Mouse (Mus musculus) limb, embryonic 12.5 days (tissue): Measurements from ENCODE around the gene Map3k12. TPM values are rescaled to one million over a fixed set of nuclear protein-coding genes. Genes with fewer than 3 reads are reported as not detected.
A peak's percentile ranks its signal among the peaks of the same experiment; 100 is the strongest.

Experiments used
- ATAC-seq: fragments of 200-750 bp; cut with Nextera tagmentation; 2 replicates; pipeline ENCODE4 v1.8.0; 2017; ENCODE audit warnings: low read depth, moderate TSS enrichment; ENCODE audit not compliant: insufficient number of reproducible peaks, insufficient read depth, low FRiP score, low TSS enrichment
- H3K27ac ChIP-seq: fragments of 300-500 bp; sonication (generic); 2 replicates; pipeline ENCODE4 v1.5.1; 2016; ENCODE audit warnings: mild to moderate bottlenecking, moderate library complexity
- H3K27me3 ChIP-seq: fragments of 300-500 bp; sonication (generic); 2 replicates; pipeline ENCODE4 v1.6.1; 2016; ENCODE audit warnings: mild to moderate bottlenecking, moderate library complexity
- H3K36me3 ChIP-seq: fragments of 300-500 bp; sonication (generic); 2 replicates; pipeline ENCODE4 v1.6.1; 2016; ENCODE audit warnings: mild to moderate bottlenecking, moderate library complexity
- H3K4me1 ChIP-seq: fragments of 300-500 bp; sonication (generic); replicated peaks from 2 replicates; pipeline ENCODE4 v1.6.1; 2016
- H3K4me2 ChIP-seq: fragments of 300-500 bp; sonication (generic); 2 replicates; pipeline ENCODE4 v1.6.1; 2016; ENCODE audit warnings: mild to moderate bottlenecking, moderate library complexity
- H3K4me3 ChIP-seq: fragments of 300-500 bp; sonication (generic); replicated peaks from 2 replicates; pipeline ENCODE4 v1.5.1; 2016; ENCODE audit warnings: mild to moderate bottlenecking
- H3K9ac ChIP-seq: fragments of 300-500 bp; sonication (generic); replicated peaks from 2 replicates; pipeline ENCODE4 v1.6.1; 2016; ENCODE audit warnings: mild to moderate bottlenecking, moderate library complexity
- H3K9me3 ChIP-seq: fragments of 300-500 bp; sonication (generic); 2 replicates; pipeline ENCODE4 v1.6.1; 2016; ENCODE audit warnings: mild to moderate bottlenecking, moderate library complexity
- WGBS: fragments of 180-500 bp; shearing (Covaris S2); methylation state at CpG from one replicate; pipeline ENCODE4 v1.1.7; 2016; 5-methylcytosine and 5-hydroxymethylcytosine counted together
- polyA plus RNA-seq: library from polyadenylated mRNA; unstranded; fragments of >200 nt; fragmentation: Nextera tagmentation; extraction: Ambion mirVana; gene quantifications from 2 replicates; pipeline ENCODE4 v1.2.1, GENCODE M21; 2016

The Map3k12 gene
- polyA plus RNA-seq, 1 experiment from 2014 or later = 23.8 TPM

- 72% methylated on average over 5 of the region's 5 CpGs for WGBS
- Histone ChIP-seq H3K4me2 (peak overlapping the region; percentile 59), H3K27me3 (no peaks in the 10 kb centered on the region), H3K27ac (no peak overlapping the region), H3K4me1 (peaks cover 9% of the 10 kb centered on the region; the same call in 1 of the 2 replicates), H3K9ac (no peak overlapping the region), H3K36me3 (peaks cover 4% of the 10 kb centered on the region; the same call in 1 of the 2 replicates), H3K4me3 (peak overlapping the region; percentile 41), H3K9me3 (no peaks in the 10 kb centered on the region)
- no peak for ATAC-seq
Measured at GRCm38 (mm10) chr15:102458050-102458736, 58.7 kb downstream of the Map3k12 start.

- Histone ChIP-seq H3K27ac (no peak overlapping the region), H3K4me3 (no peak overlapping the region), H3K4me2 (no peak overlapping the region), H3K27me3 (no peaks in the 10 kb centered on the region), H3K36me3 (no peaks in the 10 kb centered on the region), H3K9ac (no peak overlapping the region), H3K4me1 (peaks cover 9% of the 10 kb centered on the region; the same call in 1 of the 2 replicates), H3K9me3 (no peaks in the 10 kb centered on the region)
- 38% methylated on average over 6 of the region's 6 CpGs for WGBS
- no peak for ATAC-seq
Measured at GRCm38 (mm10) chr15:102455993-102456392, 60.9 kb downstream of the Map3k12 start.

- 82% methylated on average over 26 of the region's 26 CpGs for WGBS
- no peak overlapping the region for H3K4me3 ChIP-seq
- H3K9ac ChIP-seq = no peak overlapping the region
- no peaks in the 10 kb centered on the region for H3K9me3 ChIP-seq
- no peak overlapping the region for H3K27ac ChIP-seq
- no peak overlapping the region for H3K4me2 ChIP-seq
- no peak for ATAC-seq
- no peaks in the 10 kb centered on the region for H3K36me3 ChIP-seq
- H3K4me1 ChIP-seq = no peaks in the 10 kb centered on the region
- no peaks in the 10 kb centered on the region for H3K27me3 ChIP-seq
Measured at GRCm38 (mm10) chr15:102451666-102452430, 65.0 kb downstream of the Map3k12 start.

- no peak overlapping the region for H3K27ac ChIP-seq
- no peaks in the 10 kb centered on the region for H3K4me1 ChIP-seq
- no peaks in the 10 kb centered on the region for H3K9me3 ChIP-seq
- no peak overlapping the region for H3K4me2 ChIP-seq
- no peak overlapping the region for H3K9ac ChIP-seq
- no peak for ATAC-seq
- 60% methylated on average over 7 of the region's 7 CpGs for WGBS
- H3K36me3 ChIP-seq = no peaks in the 10 kb centered on the region
- H3K27me3 ChIP-seq = no peaks in the 10 kb centered on the region
- no peak overlapping the region for H3K4me3 ChIP-seq
Measured at GRCm38 (mm10) chr15:102450928-102451327, 65.9 kb downstream of the Map3k12 start.

GRCm38 (mm10) chr15:102449366-102449765 is 67.5 kb downstream of the Map3k12 start:
- 42% methylated on average over 8 of the region's 8 CpGs for WGBS
- no peak overlapping the region for H3K27ac ChIP-seq

More at GRCm38 (mm10) chr15:102449366-102449765, 67.5 kb downstream of the Map3k12 start:
- no peak for ATAC-seq
- Histone ChIP-seq H3K36me3 (no peaks in the 10 kb centered on the region), H3K9ac (no peak overlapping the region), H3K4me3 (no peak overlapping the region), H3K27me3 (no peaks in the 10 kb centered on the region), H3K4me2 (no peak overlapping the region), H3K9me3 (no peaks in the 10 kb centered on the region), H3K4me1 (no peaks in the 10 kb centered on the region)

Other genes with a start within 250 kb of the Map3k12 start
- gene Gm9918, start 246.5 kb downstream of the Map3k12 start, polyA plus RNA-seq = 1.3 and 1.4 TPM in 2 replicates
- 56.1 and 58.8 TPM in 2 replicates for gene Mfsd5, start 237.6 kb downstream of the Map3k12 start, polyA plus RNA-seq
- 42.7 and 49.3 TPM in 2 replicates for gene Espl1, start 220.8 kb downstream of the Map3k12 start, polyA plus RNA-seq
- gene Pfdn5, start 190.9 kb downstream of the Map3k12 start, polyA plus RNA-seq = 431 and 445 TPM in 2 replicates
- gene Myg1, start 185.4 kb downstream of the Map3k12 start, polyA plus RNA-seq = 117 and 120 TPM in 2 replicates
- 95.6 and 99.6 TPM in 2 replicates for gene Aaas, start 166.3 kb downstream of the Map3k12 start, polyA plus RNA-seq
- gene Sp7, start 149.9 kb downstream of the Map3k12 start, polyA plus RNA-seq = 3.1 and 4.3 TPM in 2 replicates
- gene Sp1, start 110.9 kb downstream of the Map3k12 start, polyA plus RNA-seq = 11.1 and 12.1 TPM in 2 replicates
- 0.48 TPM in 1 of 2 replicates, not detected in the other for gene Amhr2, start 71.7 kb downstream of the Map3k12 start, polyA plus RNA-seq
- gene Prr13, start 58.0 kb downstream of the Map3k12 start, polyA plus RNA-seq = 66.1 and 68.1 TPM in 2 replicates
- 230 and 239 TPM in 2 replicates for gene Pcbp2, start 46.5 kb downstream of the Map3k12 start, polyA plus RNA-seq
- gene Gm10337, start 13.3 kb downstream of the Map3k12 start, polyA plus RNA-seq = not detected in 2 replicates
- gene Tarbp2, start 1.1 kb upstream of the Map3k12 start, polyA plus RNA-seq = 109 and 111 TPM in 2 replicates
- 2.5 and 3.0 TPM in 2 replicates for gene Npff, start 7.9 kb upstream of the Map3k12 start, polyA plus RNA-seq
- gene Gm28047, start 108.0 kb upstream of the Map3k12 start, polyA plus RNA-seq = not detected in 2 replicates
- 32.1 and 37.7 TPM in 2 replicates for gene Atf7, start 108.4 kb upstream of the Map3k12 start, polyA plus RNA-seq
- 61.4 and 72.9 TPM in 2 replicates for gene Atp5g2, start 155.3 kb upstream of the Map3k12 start, polyA plus RNA-seq
- 43.0 and 49.4 TPM in 2 replicates for gene Calcoco1, start 205.1 kb upstream of the Map3k12 start, polyA plus RNA-seq